Mouse (Mus musculus) ES-E14 (cell line): ENCODE data around the gene Dtd1.

Source experiments
- CHD2 ChIP-seq: IDR thresholded peaks from 2 replicates; pipeline ENCODE4 v1.6.1; 2014; ENCODE audit warnings: mild to moderate bottlenecking, low read depth, low read length, inconsistent platforms
- HCFC1 ChIP-seq: IDR thresholded peaks from 2 replicates; pipeline ENCODE4 v1.6.1; 2012; ENCODE audit warnings: low read length, inconsistent platforms, borderline replicate concordance; ENCODE audit not compliant: insufficient read depth
- MAFK ChIP-seq: IDR thresholded peaks from 2 replicates; pipeline ENCODE4 v1.6.1; 2014; ENCODE audit warnings: mild to moderate bottlenecking, low read depth, low read length, inconsistent platforms; ENCODE audit not compliant: insufficient read depth
- ZC3H11A ChIP-seq: IDR thresholded peaks from 2 replicates; pipeline ENCODE4 v1.6.1; 2012; ENCODE audit warnings: low read depth, mild to moderate bottlenecking, inconsistent platforms, low read length, borderline replicate concordance
- ZNF384 ChIP-seq: IDR thresholded peaks from 2 replicates; pipeline ENCODE4 v1.6.1; 2012; ENCODE audit warnings: low read depth, low read length, inconsistent platforms

DNA sequence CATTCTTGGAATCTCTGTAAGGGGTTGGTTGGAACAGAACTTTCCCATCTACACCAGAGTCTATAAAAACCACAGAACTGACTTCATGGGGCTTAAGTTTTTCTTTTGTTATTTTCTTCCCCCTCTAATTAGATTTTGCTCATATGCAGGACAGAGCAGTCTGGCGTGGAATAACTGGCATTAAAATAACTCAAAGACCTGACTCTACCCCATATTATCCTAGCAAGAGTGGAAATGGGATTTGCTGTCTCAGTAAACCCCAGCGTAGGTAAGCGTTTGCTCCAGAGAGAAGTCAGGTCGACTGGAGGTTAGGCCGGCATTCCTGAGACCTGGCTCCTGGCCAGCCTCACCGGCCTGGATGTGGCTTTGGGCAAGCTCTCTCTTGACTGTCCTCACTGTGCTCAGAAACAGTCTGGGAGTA is 140.9 kb downstream of the Dtd1 start:
- TF ChIP-seq HCFC1 (no peak), ZNF384 (no peak), MAFK (no peak), CHD2 (no peak), ZC3H11A (no peak)
